Mouse (Mus musculus): ENCODE results near the gene Rftn1.

- TF ChIP-seq POLR2A (IDR thresholded peaks at IDR 0.05; ENCODE audit: low read depth, low read length) (no peak), CTCF (IDR thresholded peaks at IDR 0.05; ENCODE audit: extremely low read depth, insufficient read depth, insufficient read length, insufficient replicate concordance) (no peak)
These were observed 215.5 kb downstream of the Rftn1 start for GRCm38 (mm10) chr17:49974996-49975395.

Data from spleen, adult 2 months (tissue).